Mouse (Mus musculus) CH12.LX (cell line): ENCODE results near the gene Klhdc8b.

Experiments
- BHLHE40 ChIP-seq: IDR thresholded peaks from 2 replicates; pipeline ENCODE4 v1.6.1; 2011; ENCODE audit warnings: mild to moderate bottlenecking, low read depth, low read length, improper control_type of control experiment
- CHD2 ChIP-seq: IDR thresholded peaks from 2 replicates; pipeline ENCODE4 v1.6.1; 2011; ENCODE audit warnings: low read length, improper control_type of control experiment
- ELF1 ChIP-seq: IDR thresholded peaks from 2 replicates; pipeline ENCODE4 v1.6.1; 2014; ENCODE audit warnings: low read depth, mild to moderate bottlenecking, inconsistent platforms, low read length, improper control_type of control experiment
- MXI1 ChIP-seq: IDR thresholded peaks from 2 replicates; pipeline ENCODE4 v1.6.1; 2011; ENCODE audit warnings: mild to moderate bottlenecking, low read depth, low read length, improper control_type of control experiment
- POLR2A ChIP-seq: IDR thresholded peaks from 2 replicates; pipeline ENCODE4 v1.6.1; 2011; ENCODE audit warnings: low read depth, mild to moderate bottlenecking, improper control_type of control experiment, low read length
- ZKSCAN1 ChIP-seq: IDR thresholded peaks from 2 replicates; pipeline ENCODE4 v1.6.1; 2012; ENCODE audit warnings: low read depth, inconsistent platforms, low read length, improper control_type of control experiment, borderline replicate concordance
- ZNF384 ChIP-seq: IDR thresholded peaks from 2 replicates; pipeline ENCODE4 v1.6.1; 2012; ENCODE audit warnings: low read depth, low read length, improper control_type of control experiment, inconsistent platforms

GRCm38 (mm10) chr9:108486973-108487530 lies 25.7 kb upstream of the Klhdc8b start:
- TF ChIP-seq MXI1 (no peak), POLR2A (no peak), ZNF384 (no peak), BHLHE40 (no peak), ZKSCAN1 (no peak), ELF1 (no peak), CHD2 (no peak)
